ENCODE assay signal across 8 mouse cellular contexts in genomic region chr17:23853292-23853691, GRCm38 (mm10). TPM values are rescaled to one million over a fixed set of nuclear protein-coding genes. Genes with fewer than 3 reads are reported as not detected.
DNase-seq lines count a peak whose midpoint lies in the region; ATAC-seq lines count a peak whose summit lies in the region.

No protein-coding gene starts in this region.

- 41% methylated on average over 5 of the region's 5 CpGs for WGBS in forebrain, embryonic 11.5 days
- 29% methylated on average over 5 of the region's 5 CpGs for WGBS in forebrain, embryonic 16.5 days
- WGBS in kidney, embryonic 15.5 days, result 37% methylated on average over 5 of the region's 5 CpGs

- H3K36me3 ChIP-seq in forebrain, embryonic 11.5 days (ENCODE audit: control insufficient read depth, insufficient read depth, low read length), result no peaks in the 10 kb centered on the region
- H3K36me3 ChIP-seq in forebrain, embryonic 16.5 days (ENCODE audit: control insufficient read depth, insufficient read depth), result no peaks in the 10 kb centered on the region
- H3K36me3 ChIP-seq in kidney, embryonic 15.5 days, result no peaks in the 10 kb centered on the region

- H3K9ac ChIP-seq in forebrain, embryonic 11.5 days (ENCODE audit: low read length), result no peak overlapping the region
- H3K9ac ChIP-seq in forebrain, embryonic 16.5 days (replicated peaks; ENCODE audit: low read depth, low read length), result no peak overlapping the region
- no peak overlapping the region for H3K9ac ChIP-seq in kidney, embryonic 15.5 days

- H3K9me3 ChIP-seq in forebrain, embryonic 11.5 days (ENCODE audit: control insufficient read depth, low read length), result no peaks in the 10 kb centered on the region
- no peaks in the 10 kb centered on the region for H3K9me3 ChIP-seq in forebrain, embryonic 16.5 days (ENCODE audit: control insufficient read depth, low read length)
- no peaks in the 10 kb centered on the region for H3K9me3 ChIP-seq in kidney, embryonic 15.5 days (replicated peaks)

- H3K4me2 ChIP-seq in forebrain, embryonic 11.5 days (ENCODE audit: low read depth, low read length, severe bottlenecking), result no peak overlapping the region
- no peak overlapping the region for H3K4me2 ChIP-seq in forebrain, embryonic 16.5 days (ENCODE audit: low read length)
- no peak overlapping the region for H3K4me2 ChIP-seq in kidney, embryonic 15.5 days

- no peaks in the 10 kb centered on the region for H3K27me3 ChIP-seq in forebrain, embryonic 11.5 days (ENCODE audit: control insufficient read depth, insufficient read depth, low read length)
- H3K27me3 ChIP-seq in forebrain, embryonic 16.5 days (replicated peaks; ENCODE audit: control insufficient read depth, insufficient read depth, low read length), result no peaks in the 10 kb centered on the region
- H3K27me3 ChIP-seq in kidney, embryonic 15.5 days, result no peaks in the 10 kb centered on the region

- no peak overlapping the region for H3K27ac ChIP-seq in forebrain, embryonic 11.5 days (ENCODE audit: low read depth, low read length)
- H3K27ac ChIP-seq in forebrain, embryonic 16.5 days (ENCODE audit: low read length), result no peak overlapping the region
- no peak overlapping the region for H3K27ac ChIP-seq in kidney, embryonic 15.5 days

- no peak overlapping the region for H3K4me3 ChIP-seq in forebrain, embryonic 11.5 days (ENCODE audit: low read depth, low read length)
- H3K4me3 ChIP-seq in forebrain, embryonic 16.5 days (replicated peaks; ENCODE audit: low read length), result no peak overlapping the region
- no peak overlapping the region for H3K4me3 ChIP-seq in kidney, embryonic 15.5 days (replicated peaks)

- peak; percentile 75 for DNase-seq in forebrain, embryonic 11.5 days (ENCODE audit: low spot score)
- peak; percentile 50 for DNase-seq in 3134 (ENCODE audit: extremely low read depth, insufficient read length, low spot score)
- peak; percentile 38 for DNase-seq in R1 (ENCODE audit: low read depth, low spot score)
- peak; percentile 61 for DNase-seq in thymus, postnatal 0 days (ENCODE audit: low spot score)

- no peak; the same call in 1 of the 2 replicates for ATAC-seq in forebrain, embryonic 11.5 days (replicated peaks; ENCODE audit: low FRiP score)
- no peak for ATAC-seq in forebrain, embryonic 16.5 days
- ATAC-seq in erythroblast, adult 5-6 weeks (replicated peaks; ENCODE audit: low FRiP score, poor library complexity, severe bottlenecking), result peak; percentile 84
- peak; percentile 36 for ATAC-seq in kidney, embryonic 15.5 days (replicated peaks; ENCODE audit: low FRiP score)
- ATAC-seq in megakaryocyte progenitor cell, adult 5-6 weeks (replicated peaks; ENCODE audit: poor library complexity), result peak; percentile 86

- no peaks in the 10 kb centered on the region for H3K4me1 ChIP-seq in forebrain, embryonic 11.5 days (replicated peaks; ENCODE audit: control insufficient read depth, insufficient read depth, low read length)
- H3K4me1 ChIP-seq in forebrain, embryonic 16.5 days (replicated peaks; ENCODE audit: control insufficient read depth, insufficient read depth, low read length), result no peaks in the 10 kb centered on the region
- H3K4me1 ChIP-seq in kidney, embryonic 15.5 days, result no peaks in the 10 kb centered on the region

RNA-seq across cellular contexts. Expression of gene Prss41, which starts 9.3 kb away (rescaled TPM):
- 2.1 and 2.6 TPM in 2 replicates for polyA plus RNA-seq in forebrain, embryonic 11.5 days (2014; fragmentation: Nextera tagmentation; extraction: Ambion mirVana)
- 0.87 and 1.0 TPM in 2 replicates for polyA plus RNA-seq in forebrain, embryonic 16.5 days (2015; fragmentation: Nextera tagmentation; extraction: Ambion mirVana)
- total RNA-seq in erythroblast, adult 5-6 weeks (2015; ENCODE audit: low replicate concordance), result not detected in 2 replicates
- total RNA-seq in erythroblast, adult 5-6 weeks (2017; ENCODE audit: low replicate concordance), result not detected in 2 replicates
- 3.2 and 3.3 TPM in 2 replicates for polyA plus RNA-seq in kidney, embryonic 15.5 days (2015; fragmentation: Nextera tagmentation; extraction: Ambion mirVana)
- total RNA-seq in megakaryocyte progenitor cell, adult 5-6 weeks (2015), result 0.35 TPM in 1 of 2 replicates, not detected in the other
- total RNA-seq in megakaryocyte progenitor cell, adult 5-6 weeks (2017), result not detected in 2 replicates
- 0.28 and 0.42 TPM in 2 replicates for polyA plus RNA-seq in thymus, postnatal 0 days (2015; fragmentation: Nextera tagmentation; extraction: Ambion mirVana)

RNA-seq across cellular contexts. Expression of gene Prss32, which starts 9.6 kb away (rescaled TPM):
- polyA plus RNA-seq in forebrain, embryonic 11.5 days (2014; fragmentation: Nextera tagmentation; extraction: Ambion mirVana), result not detected in 2 replicates
- polyA plus RNA-seq in forebrain, embryonic 16.5 days (2015; fragmentation: Nextera tagmentation; extraction: Ambion mirVana), result not detected in 2 replicates
- total RNA-seq in erythroblast, adult 5-6 weeks (2015; ENCODE audit: low replicate concordance), result not detected in 2 replicates
- total RNA-seq in erythroblast, adult 5-6 weeks (2017; ENCODE audit: low replicate concordance), result not detected in 2 replicates
- polyA plus RNA-seq in kidney, embryonic 15.5 days (2015; fragmentation: Nextera tagmentation; extraction: Ambion mirVana), result 1.8 TPM in 1 of 2 replicates, not detected in the other
- not detected in 2 replicates for total RNA-seq in megakaryocyte progenitor cell, adult 5-6 weeks (2015)
- not detected in 2 replicates for total RNA-seq in megakaryocyte progenitor cell, adult 5-6 weeks (2017)
- polyA plus RNA-seq in thymus, postnatal 0 days (2015; fragmentation: Nextera tagmentation; extraction: Ambion mirVana), result 0.12 and 0.14 TPM in 2 replicates

RNA-seq across cellular contexts. Expression of gene Prss21, which starts 14.6 kb away (rescaled TPM):
- polyA plus RNA-seq in forebrain, embryonic 11.5 days (2014; fragmentation: Nextera tagmentation; extraction: Ambion mirVana), result not detected in 2 replicates
- polyA plus RNA-seq in forebrain, embryonic 16.5 days (2015; fragmentation: Nextera tagmentation; extraction: Ambion mirVana), result not detected in 2 replicates
- total RNA-seq in erythroblast, adult 5-6 weeks (2015; ENCODE audit: low replicate concordance), result not detected in 2 replicates
- total RNA-seq in erythroblast, adult 5-6 weeks (2017; ENCODE audit: low replicate concordance), result not detected in 2 replicates
- not detected in 2 replicates for polyA plus RNA-seq in kidney, embryonic 15.5 days (2015; fragmentation: Nextera tagmentation; extraction: Ambion mirVana)
- not detected in 2 replicates for total RNA-seq in megakaryocyte progenitor cell, adult 5-6 weeks (2015)
- not detected in 2 replicates for total RNA-seq in megakaryocyte progenitor cell, adult 5-6 weeks (2017)
- not detected in 2 replicates for polyA plus RNA-seq in thymus, postnatal 0 days (2015; fragmentation: Nextera tagmentation; extraction: Ambion mirVana)

RNA-seq across cellular contexts. Expression of gene Prss33, which starts 17.4 kb away (rescaled TPM):
- not detected in 2 replicates for polyA plus RNA-seq in forebrain, embryonic 11.5 days (2014; fragmentation: Nextera tagmentation; extraction: Ambion mirVana)
- not detected in 2 replicates for polyA plus RNA-seq in forebrain, embryonic 16.5 days (2015; fragmentation: Nextera tagmentation; extraction: Ambion mirVana)
- total RNA-seq in erythroblast, adult 5-6 weeks (2015; ENCODE audit: low replicate concordance), result not detected in 2 replicates
- not detected in 2 replicates for total RNA-seq in erythroblast, adult 5-6 weeks (2017; ENCODE audit: low replicate concordance)
- 0.18 TPM in 1 of 2 replicates, not detected in the other for polyA plus RNA-seq in kidney, embryonic 15.5 days (2015; fragmentation: Nextera tagmentation; extraction: Ambion mirVana)
- not detected in 2 replicates for total RNA-seq in megakaryocyte progenitor cell, adult 5-6 weeks (2015)
- total RNA-seq in megakaryocyte progenitor cell, adult 5-6 weeks (2017), result not detected in 2 replicates
- polyA plus RNA-seq in thymus, postnatal 0 days (2015; fragmentation: Nextera tagmentation; extraction: Ambion mirVana), result 0.40 and 0.48 TPM in 2 replicates

RNA-seq across cellular contexts. Expression of gene Elob, which starts 24.4 kb away (rescaled TPM):
- polyA plus RNA-seq in forebrain, embryonic 11.5 days (2014; fragmentation: Nextera tagmentation; extraction: Ambion mirVana), result 1,038 and 1,041 TPM in 2 replicates
- polyA plus RNA-seq in forebrain, embryonic 16.5 days (2015; fragmentation: Nextera tagmentation; extraction: Ambion mirVana), result 1,002 and 1,034 TPM in 2 replicates
- 94.3 and 118 TPM in 2 replicates for total RNA-seq in erythroblast, adult 5-6 weeks (2015; ENCODE audit: low replicate concordance)
- total RNA-seq in erythroblast, adult 5-6 weeks (2017; ENCODE audit: low replicate concordance), result 33.2 and 50.0 TPM in 2 replicates
- polyA plus RNA-seq in kidney, embryonic 15.5 days (2015; fragmentation: Nextera tagmentation; extraction: Ambion mirVana), result 999 and 1,052 TPM in 2 replicates
- total RNA-seq in megakaryocyte progenitor cell, adult 5-6 weeks (2015), result 262 and 312 TPM in 2 replicates
- 108 and 112 TPM in 2 replicates for total RNA-seq in megakaryocyte progenitor cell, adult 5-6 weeks (2017)
- 1,085 and 1,139 TPM in 2 replicates for polyA plus RNA-seq in thymus, postnatal 0 days (2015; fragmentation: Nextera tagmentation; extraction: Ambion mirVana)

Comparison
In these comparisons a context has a peak if more than half of its experiments do, and no peak if none do; other contexts are left out.
1. ATAC-seq: peak in erythroblast, adult 5-6 weeks (single experiment), kidney, embryonic 15.5 days (single experiment) and megakaryocyte progenitor cell, adult 5-6 weeks (single experiment); none in forebrain, embryonic 11.5 days (single experiment) and forebrain, embryonic 16.5 days (single experiment).
2. Peak in every context shown above with its lines, with median percentiles within 50 percentile points of each other: DNase-seq.